26 mouse cellular contexts compared by ENCODE assay signal in the genomic region with DNA sequence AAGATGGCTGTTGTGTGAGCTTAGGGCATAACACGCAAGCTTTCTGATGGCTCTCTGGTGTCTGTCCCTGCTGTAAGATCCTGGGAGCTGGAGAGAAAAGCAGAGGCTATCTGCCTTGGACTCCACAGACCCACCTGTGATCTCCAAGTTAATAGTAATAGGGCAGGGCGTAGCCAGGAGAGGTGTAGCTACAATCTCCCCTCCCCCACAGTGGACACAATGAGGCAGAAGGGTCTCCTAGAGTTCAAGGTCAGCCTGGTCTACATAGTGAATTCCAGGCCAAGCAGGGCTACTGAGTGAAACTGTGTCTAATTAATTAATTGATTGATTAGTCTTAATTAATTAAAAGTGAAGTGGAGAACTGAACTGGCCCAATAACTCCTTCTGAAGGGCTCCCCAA.
"Had no signal": no experiment of that assay in that cellular context is flagged by ENCODE, and none has a peak within 500 bp of the region (broad histone marks: within the 10 kb centered on the region; RNA-seq: fewer than 3 reads in every experiment).

No protein-coding gene starts in this region.

- H3K9me3 ChIP-seq: heart, embryonic 10.5 days; heart, embryonic 12.5 days; hindbrain, embryonic 10.5 days; hindbrain, embryonic 12.5 days; intestine, embryonic 15.5 days; limb, embryonic 10.5 days; limb, embryonic 12.5 days; liver, embryonic 13.5 days; liver, embryonic 15.5 days had no signal

- H3K4me3 ChIP-seq: heart, embryonic 10.5 days; heart, embryonic 12.5 days; hindbrain, embryonic 10.5 days; hindbrain, embryonic 12.5 days; intestine, embryonic 15.5 days; limb, embryonic 10.5 days; limb, embryonic 12.5 days; liver, embryonic 13.5 days; liver, embryonic 15.5 days had no signal

- H3K4me1 ChIP-seq: liver, embryonic 13.5 days; liver, embryonic 15.5 days had no signal

- H3K4me2 ChIP-seq: heart, embryonic 12.5 days; hindbrain, embryonic 12.5 days; hindbrain, embryonic 14.5 days; intestine, embryonic 15.5 days; limb, embryonic 12.5 days; liver, embryonic 11.5 days; liver, embryonic 13.5 days; liver, embryonic 15.5 days had no signal

- H3K27ac ChIP-seq: heart, embryonic 10.5 days; hindbrain, embryonic 10.5 days; hindbrain, embryonic 12.5 days; hindbrain, embryonic 14.5 days; intestine, embryonic 15.5 days; limb, embryonic 10.5 days; limb, embryonic 12.5 days; liver, embryonic 13.5 days; liver, embryonic 15.5 days had no signal

- DNase-seq: gastrocnemius, postnatal 14 days; gastrocnemius, postnatal 36 days; heart, adult 18-20 months; heart, postnatal 10 days; heart, postnatal 4 days; kidney, adult 18-20 months; kidney, adult 8-10 months; kidney, postnatal 14 days; kidney, postnatal 36 days; layer of hippocampus, adult 9-11 months; layer of hippocampus, postnatal 36 days; liver; liver, embryonic 13.5 days had no signal

- ATAC-seq: hindbrain, embryonic 16.5 days; inflammation-experienced regulatory T-cells, adult 6 months; intestine, embryonic 15.5 days; intestine, postnatal 0 days had no signal

- H3K9ac ChIP-seq: heart, embryonic 12.5 days; hindbrain, embryonic 12.5 days; hindbrain, embryonic 14.5 days; intestine, embryonic 15.5 days; limb, embryonic 12.5 days; liver, embryonic 13.5 days; liver, embryonic 15.5 days had no signal

- H3K36me3 ChIP-seq: heart, embryonic 10.5 days; heart, embryonic 12.5 days; hindbrain, embryonic 10.5 days; hindbrain, embryonic 12.5 days; intestine, embryonic 15.5 days; limb, embryonic 10.5 days; limb, embryonic 12.5 days; liver, embryonic 13.5 days; liver, embryonic 15.5 days had no signal
